Mouse (Mus musculus): ENCODE results near the gene Itga5. TPM values are rescaled to one million over a fixed set of nuclear protein-coding genes. Genes with fewer than 3 reads are reported as not detected.

Gene Itga5
- total RNA-seq, 2 experiments from 2014 or later = 2.6 to 3.0 TPM

DNA sequence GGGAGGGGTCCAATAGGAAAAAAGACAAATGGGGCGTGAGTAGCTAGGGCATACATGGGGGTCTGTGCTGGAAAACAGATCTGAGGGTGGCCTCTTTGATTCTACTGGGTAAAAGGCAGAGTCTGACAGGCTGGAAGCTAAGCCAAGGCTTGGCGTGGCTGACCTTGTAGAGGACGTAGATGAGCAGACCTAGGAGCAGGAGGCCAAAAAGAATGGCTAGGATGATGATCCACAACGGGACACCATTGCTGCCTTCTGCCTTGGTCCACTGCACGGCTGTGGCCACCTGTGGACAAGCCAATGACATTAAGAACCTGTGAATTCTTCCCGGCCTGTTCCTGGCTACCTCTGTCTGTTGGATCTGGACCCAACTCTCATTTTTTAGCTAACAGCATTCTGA, 20.8 kb downstream of the Itga5 start:
- TF ChIP-seq CTCF (IDR thresholded peaks at IDR 0.05) = no peak
- intact Hi-C loops (cut with DNase I) = no loop called here
- Histone ChIP-seq H3K27ac (no peak overlapping the region), H3K4me3 (no peak overlapping the region)
- DNase-seq (ENCODE audit: extremely low spot score in 1 of 2, low spot score in 2 of 2) = no peak

DNA sequence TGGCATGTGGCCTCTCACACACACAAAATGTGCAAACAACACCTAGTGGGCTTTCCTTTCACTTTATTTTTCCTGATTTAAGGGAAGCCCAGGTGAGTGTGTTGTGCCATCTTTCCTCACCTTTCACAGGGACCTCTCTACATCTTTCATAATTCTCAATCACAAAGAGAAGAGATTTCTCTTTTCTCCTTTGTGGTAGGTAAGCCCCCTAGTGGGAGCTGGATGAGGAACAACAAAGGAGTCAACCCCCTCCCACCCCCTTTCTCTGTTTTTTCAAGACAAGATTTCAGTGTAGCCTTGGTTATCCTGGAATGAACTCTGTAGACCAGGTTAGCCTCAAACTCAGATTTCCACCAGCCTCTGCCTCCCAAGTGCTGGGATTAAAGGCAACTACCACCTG, 23.0 kb downstream of the Itga5 start:
- H3K27ac ChIP-seq = no peak overlapping the region
- H3K4me3 ChIP-seq = no peak overlapping the region
- no peak; the same call in none of the 2 replicates for TF ChIP-seq CTCF (IDR thresholded peaks at IDR 0.05)
- intact Hi-C loops (cut with DNase I) = no loop called here
- no peak for DNase-seq (ENCODE audit: extremely low spot score in 1 of 2, low spot score in 2 of 2)

DNA sequence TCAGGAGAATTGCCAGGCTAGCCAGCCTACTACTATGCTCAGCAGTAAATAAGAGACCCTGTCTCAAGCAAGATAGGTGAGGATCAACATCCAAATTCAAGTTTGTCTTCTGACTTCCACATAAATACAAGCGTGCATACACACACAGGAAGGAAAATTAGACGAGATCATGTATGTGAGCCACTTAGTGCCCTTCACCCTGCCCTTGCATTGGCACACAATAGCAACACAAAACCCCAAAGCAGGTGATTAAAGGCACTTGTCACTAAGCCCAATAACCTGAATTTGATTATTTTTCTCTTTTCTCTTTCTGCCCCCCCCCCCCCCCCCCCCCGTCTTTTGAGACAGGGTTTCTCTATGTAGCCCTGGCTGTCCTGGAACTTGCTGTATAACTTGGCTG, 23.6 kb downstream of the Itga5 start:
- no peak overlapping the region for H3K4me3 ChIP-seq
- no peak for DNase-seq (ENCODE audit: extremely low spot score in 1 of 2, low spot score in 2 of 2)
- peak overlapping the region; percentile 60; the same call in 1 of the 2 replicates for H3K27ac ChIP-seq
- TF ChIP-seq CTCF (IDR thresholded peaks at IDR 0.05) = no peak
- intact Hi-C loops (cut with DNase I) = no loop called here

DNA sequence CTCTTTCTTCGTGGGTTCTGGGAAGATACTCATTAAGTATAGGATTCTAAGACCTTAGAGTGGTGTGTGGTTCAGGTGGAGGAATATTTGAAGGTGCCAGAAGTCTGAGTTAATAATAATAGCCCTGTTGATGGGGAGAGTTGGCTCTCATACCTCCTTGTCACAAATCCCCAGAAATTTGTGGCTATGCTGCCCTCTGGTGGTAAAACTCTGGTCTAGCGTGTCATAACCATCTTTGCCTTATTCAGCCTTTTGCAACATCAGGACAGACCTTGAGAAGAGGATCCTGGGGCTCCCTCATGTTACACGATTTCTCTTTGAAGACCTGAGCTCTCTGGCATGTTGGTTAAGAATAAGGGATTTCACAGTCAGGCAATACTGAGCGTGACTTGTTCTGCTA, 24.1 kb downstream of the Itga5 start:
- intact Hi-C loops (cut with DNase I) = no loop called here
- peak; percentile 87 for TF ChIP-seq CTCF (IDR thresholded peaks at IDR 0.05)
- DNase-seq (ENCODE audit: extremely low spot score in 1 of 2, low spot score in 2 of 2) = peak; percentile 74 to 80

DNA sequence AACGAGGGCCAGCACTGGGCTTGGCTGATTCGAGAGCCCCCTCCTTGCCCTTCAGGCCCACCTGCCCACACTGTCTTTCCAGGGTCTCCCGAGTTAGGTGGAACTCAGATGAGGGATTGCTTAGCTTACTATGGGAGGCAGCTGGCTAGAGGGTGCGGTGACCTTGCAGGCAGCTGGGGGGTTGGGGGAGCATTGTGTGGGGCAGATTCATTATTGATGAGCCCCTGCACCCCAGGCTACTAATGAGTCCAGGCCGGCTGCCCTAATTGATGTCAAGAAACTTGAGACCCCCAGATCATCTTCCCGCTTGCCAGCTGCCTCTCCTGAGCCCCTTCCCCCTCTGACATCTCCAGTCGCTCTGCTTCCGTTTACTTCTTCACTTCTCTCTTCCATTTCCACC, 25.0 kb downstream of the Itga5 start:
- intact Hi-C loops (cut with DNase I) = loop anchor here (2.0 kb wide), 1 partner anchor 27 kb away; no protein-coding TSS in a partner anchor
- no peak for DNase-seq (ENCODE audit: extremely low spot score in 1 of 2, low spot score in 2 of 2)
- Histone ChIP-seq H3K4me3 (peak overlapping the region; percentile 68; the same call in 1 of the 2 replicates), H3K27ac (peak overlapping the region; percentile 80; the same call in 1 of the 2 replicates)
- no peak for TF ChIP-seq CTCF (IDR thresholded peaks at IDR 0.05)

More for the DNA sequence above, 24.1 kb downstream of the Itga5 start:
- H3K27ac ChIP-seq = peak overlapping the region; percentile 80; the same call in 1 of the 2 replicates
- H3K4me3 ChIP-seq = no peak overlapping the region

DNA sequence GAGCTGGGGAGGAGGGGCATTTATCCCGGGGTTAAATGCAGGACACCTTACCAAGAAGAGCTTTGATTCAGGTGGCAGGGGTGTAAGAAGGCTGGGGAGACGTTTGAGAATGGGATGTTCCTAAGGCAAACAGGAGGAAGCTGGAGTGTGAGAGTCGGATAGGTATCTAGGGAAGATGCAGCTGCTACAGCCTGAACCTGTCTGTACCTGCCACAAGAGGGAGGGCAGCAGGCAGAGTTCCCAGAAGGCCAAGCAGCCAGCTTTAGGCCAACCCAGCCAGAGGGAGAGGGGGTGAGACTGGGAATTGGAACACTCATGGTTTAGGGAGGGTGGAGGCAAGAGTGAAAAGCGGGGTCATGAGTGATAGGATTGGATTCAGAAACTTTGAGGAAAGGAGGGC, 25.8 kb downstream of the Itga5 start:
- H3K4me3 ChIP-seq = peak overlapping the region; percentile 68
- no peak for DNase-seq (ENCODE audit: extremely low spot score in 1 of 2, low spot score in 2 of 2)
- peak; percentile 29 for TF ChIP-seq CTCF (IDR thresholded peaks at IDR 0.05)
- H3K27ac ChIP-seq = peak overlapping the region; percentile 80
- intact Hi-C loops (cut with DNase I) = loop anchor here (2.0 kb wide), 1 partner anchor 26 kb away; no protein-coding TSS in a partner anchor

DNA sequence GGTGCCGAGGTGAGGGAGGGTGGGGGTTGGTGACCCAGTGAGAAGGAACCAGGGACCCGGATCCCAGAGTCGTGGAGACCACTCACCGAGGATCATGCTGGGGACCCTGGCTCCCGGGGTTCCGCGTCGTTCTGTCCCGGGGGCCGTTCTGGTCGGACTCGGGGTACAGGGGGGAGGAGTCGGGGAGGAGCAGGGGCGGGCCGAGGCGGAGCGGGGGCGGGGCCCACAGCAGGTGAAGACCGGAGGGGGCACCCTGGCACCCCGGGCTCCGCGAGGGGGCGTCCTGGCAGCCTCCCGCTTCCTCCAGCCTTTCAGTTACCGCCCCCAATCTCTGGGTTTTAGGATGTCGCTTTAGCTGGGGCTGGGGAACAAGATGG, 26.6 kb downstream of the Itga5 start, which contains the start of gene Zfp385a:
Gene Zfp385a, minus strand, starts transcription at position 133 of the 377 bp plus-strand sequence.
- peak; percentile 81 to 85 for DNase-seq (ENCODE audit: extremely low spot score in 1 of 2, low spot score in 2 of 2)
- peak; percentile 12; the same call in 1 of the 2 replicates for TF ChIP-seq CTCF (IDR thresholded peaks at IDR 0.05)
- H3K27ac ChIP-seq = peak within 1 kb of the TSS; percentile 80
- H3K4me3 ChIP-seq = peak within 1 kb of the TSS; percentile 68
- intact Hi-C loops (cut with DNase I) = loop anchor here (2.0 to 10.0 kb wide), 2 partner anchors 25 to 595 kb away; no protein-coding TSS in a partner anchor

DNA sequence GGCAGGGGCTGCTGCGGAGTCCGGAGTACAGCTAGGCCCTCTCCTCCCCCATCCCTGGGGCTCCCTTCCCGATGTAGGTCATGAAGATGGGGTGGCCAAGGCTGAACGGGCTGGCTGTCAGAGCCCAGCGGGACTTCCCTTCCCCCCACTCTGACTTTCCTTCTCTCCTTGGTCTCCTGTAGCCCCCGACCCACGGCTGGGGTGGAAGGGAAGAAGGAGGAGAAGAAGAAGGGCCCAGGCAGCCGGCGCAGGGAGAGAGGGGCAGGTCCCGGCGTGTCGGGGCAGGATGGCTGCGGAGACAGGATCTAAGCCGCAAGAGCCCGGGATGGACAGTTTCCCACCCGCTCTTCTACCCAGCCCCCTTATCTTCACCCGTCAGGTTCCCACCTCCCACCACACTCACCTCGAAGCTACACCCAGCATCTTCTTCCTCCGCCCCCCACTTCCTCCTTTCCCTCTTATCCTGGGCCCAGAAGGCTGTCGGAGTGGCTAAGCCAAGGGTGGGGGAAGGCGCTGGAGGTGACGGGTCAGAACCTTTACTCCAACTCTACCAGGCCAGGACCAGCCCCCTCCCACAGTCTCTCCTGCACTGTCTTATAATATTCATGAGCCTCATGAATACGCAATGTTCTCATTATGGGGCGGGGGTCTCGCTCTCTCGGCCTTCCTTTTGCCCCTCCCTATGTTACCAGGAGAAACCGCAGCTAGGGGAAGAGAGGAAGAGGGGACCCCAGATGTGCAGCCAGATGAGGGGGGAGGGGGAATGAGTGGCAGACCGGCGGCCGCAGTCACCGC, 27.2 kb downstream of the Itga5 start:
- no peak for TF ChIP-seq CTCF (IDR thresholded peaks at IDR 0.05)
- intact Hi-C loops (cut with DNase I) = loop anchor here (10.0 kb wide), 1 partner anchor 595 kb away; no protein-coding TSS in a partner anchor
- no peak for DNase-seq (ENCODE audit: extremely low spot score in 1 of 2, low spot score in 2 of 2)
- peak overlapping the region; percentile 68 for H3K4me3 ChIP-seq
- peak overlapping the region; percentile 80 for H3K27ac ChIP-seq

DNA sequence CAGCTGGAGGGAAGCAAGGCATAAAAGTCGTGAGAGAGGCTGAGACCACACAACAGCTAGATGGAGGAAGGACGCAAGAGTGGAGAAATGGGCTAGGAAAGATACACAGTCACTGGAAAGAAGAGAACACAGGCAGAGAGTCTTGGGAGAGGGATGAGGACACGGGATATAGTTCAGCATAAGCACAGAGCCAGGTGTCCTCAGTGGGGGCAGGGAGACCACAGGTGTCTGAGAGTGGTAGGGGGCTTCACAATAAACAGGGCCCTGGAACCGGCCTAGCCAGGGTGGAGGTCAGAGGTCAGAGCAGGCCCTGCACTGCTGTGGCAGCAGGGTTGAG, 27.8 kb downstream of the Itga5 start:
- Histone ChIP-seq H3K4me3 (peak overlapping the region; percentile 68), H3K27ac (peak overlapping the region; percentile 80)
- TF ChIP-seq CTCF (IDR thresholded peaks at IDR 0.05) = no peak
- no peak for DNase-seq (ENCODE audit: extremely low spot score in 1 of 2, low spot score in 2 of 2)
- intact Hi-C loops (cut with DNase I) = loop anchor here (10.0 kb wide), 1 partner anchor 594 kb away; no protein-coding TSS in a partner anchor

DNA sequence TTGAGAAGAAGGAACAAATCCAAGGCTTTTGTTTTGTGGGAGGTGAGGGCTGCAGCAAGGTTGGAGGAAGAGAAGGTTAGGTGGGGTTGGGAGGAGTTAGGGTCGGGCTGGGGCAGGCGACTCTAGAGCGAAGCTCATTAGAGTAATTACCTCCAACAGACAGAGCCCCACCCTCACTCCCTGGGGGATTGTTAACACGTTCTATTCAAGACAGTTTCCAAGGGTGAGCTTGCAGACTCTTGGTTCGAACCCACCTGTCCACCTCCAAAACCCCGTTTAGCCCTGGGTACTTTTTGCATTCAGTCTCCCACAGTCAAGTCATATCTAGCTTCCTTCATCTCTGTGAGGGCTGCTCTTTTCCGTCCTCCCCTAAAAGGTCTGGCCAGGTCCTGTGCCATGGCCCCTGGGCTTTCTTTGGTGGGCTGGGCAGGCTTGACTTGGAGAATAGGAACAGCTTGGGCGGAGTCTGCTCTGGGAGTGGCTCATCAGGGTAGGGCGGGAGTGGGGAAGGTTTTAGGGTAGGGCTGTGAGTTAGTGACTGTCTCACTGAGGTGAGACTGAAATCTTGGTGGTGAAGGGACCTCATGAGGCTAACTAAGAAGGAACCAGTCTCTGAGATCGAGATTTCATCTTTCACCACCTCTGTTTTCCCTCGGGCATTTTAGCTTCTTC, 29.4 kb downstream of the Itga5 start:
- no peak overlapping the region for H3K27ac ChIP-seq
- H3K4me3 ChIP-seq = no peak overlapping the region
- TF ChIP-seq CTCF (IDR thresholded peaks at IDR 0.05) = no peak
- intact Hi-C loops (cut with DNase I) = loop anchor here (10.0 kb wide), 1 partner anchor 592 kb away; no protein-coding TSS in a partner anchor
- no peak for DNase-seq (ENCODE audit: extremely low spot score in 1 of 2, low spot score in 2 of 2)

DNA sequence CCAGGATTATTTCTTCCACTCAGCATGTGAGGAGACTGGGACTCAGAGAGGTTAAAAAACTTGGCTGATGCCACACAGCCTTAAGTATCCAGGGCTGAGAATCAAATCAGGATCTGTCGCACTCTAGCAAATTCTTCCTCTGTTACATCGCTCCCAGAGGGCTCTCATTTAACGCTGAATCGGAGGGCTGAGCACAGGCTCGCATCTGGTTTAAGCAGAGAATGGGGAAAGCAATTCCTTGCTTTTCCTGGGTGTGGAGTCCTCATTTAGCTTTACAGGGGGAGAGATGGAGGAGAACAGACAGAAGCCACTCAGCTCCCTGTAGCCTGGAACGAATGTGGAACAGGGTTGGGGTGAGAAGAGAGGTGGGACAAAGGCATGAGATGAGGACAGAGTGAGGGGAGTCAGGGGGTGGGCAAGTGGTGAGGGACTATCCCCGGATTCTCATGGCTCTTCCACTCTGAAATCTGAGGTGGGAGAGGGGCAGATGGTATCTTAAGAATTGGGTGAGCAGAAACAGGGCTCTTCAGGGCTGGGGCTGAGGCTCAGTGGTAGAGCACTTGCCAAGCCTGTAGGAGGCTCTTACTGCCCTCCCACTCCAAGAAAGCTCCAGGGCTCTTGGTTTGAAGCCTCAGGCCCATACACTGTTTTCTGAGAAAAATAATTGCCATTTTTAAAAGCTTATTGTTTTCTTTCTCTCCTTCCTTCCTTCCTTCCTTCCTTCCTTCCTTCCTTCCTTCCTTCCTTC, 30.9 kb downstream of the Itga5 start:
- Histone ChIP-seq H3K27ac (peak overlapping the region; percentile 68), H3K4me3 (no peak overlapping the region)
- no peak for DNase-seq (ENCODE audit: extremely low spot score in 1 of 2, low spot score in 2 of 2)
- intact Hi-C loops (cut with DNase I) = loop anchor here (10.0 kb wide), 1 partner anchor 591 kb away; no protein-coding TSS in a partner anchor
- TF ChIP-seq CTCF (IDR thresholded peaks at IDR 0.05) = no peak
